Mouse (Mus musculus) heart, postnatal 0 days (tissue): ENCODE results near the gene Aurkb. TPM values are rescaled to one million over a fixed set of nuclear protein-coding genes. Genes with fewer than 3 reads are reported as not detected.
A peak's percentile ranks its signal among the peaks of the same experiment; 100 is the strongest.

Experiments used
- ATAC-seq: fragments of 200-750 bp; cut with Nextera tagmentation; 2 replicates; pipeline ENCODE4 v1.8.0; 2017; ENCODE audit warnings: low read depth, moderate number of reproducible peaks, moderate library complexity; ENCODE audit not compliant: insufficient read depth
- DNase-seq: peaks from one replicate; pipeline ENCODE4 v3.0.0-alpha.2; 2016; ENCODE audit warnings: low spot score
- H3K27ac ChIP-seq: fragments of 300-500 bp; sonication (generic); 2 replicates; pipeline ENCODE4 v1.5.1; 2014; ENCODE audit warnings: low read depth, mild to moderate bottlenecking
- H3K27me3 ChIP-seq: fragments of 300-500 bp; sonication (generic); 2 replicates; pipeline ENCODE4 v1.6.1; 2014; ENCODE audit warnings: low read length, mixed read lengths; ENCODE audit not compliant: control insufficient read depth, insufficient read depth
- H3K36me3 ChIP-seq: fragments of 300-500 bp; sonication (generic); replicated peaks from 2 replicates; pipeline ENCODE4 v1.6.1; 2014; ENCODE audit warnings: low read length, mixed read lengths; ENCODE audit not compliant: control insufficient read depth, insufficient read depth
- H3K4me1 ChIP-seq: fragments of 300-500 bp; sonication (generic); 2 replicates; pipeline ENCODE4 v1.6.1; 2014; ENCODE audit warnings: antibody characterized with exemption; ENCODE audit not compliant: control insufficient read depth, insufficient read depth
- H3K4me2 ChIP-seq: fragments of 300-500 bp; sonication (generic); 2 replicates; pipeline ENCODE4 v1.6.1; 2014; ENCODE audit warnings: low read depth, mild to moderate bottlenecking, low read length, moderate library complexity
- H3K4me3 ChIP-seq: fragments of 300-500 bp; sonication (generic); 2 replicates; pipeline ENCODE4 v1.5.1; 2014; ENCODE audit warnings: low read depth, low read length
- H3K9ac ChIP-seq: fragments of 300-500 bp; sonication (generic); replicated peaks from 2 replicates; pipeline ENCODE4 v1.6.1; 2014; ENCODE audit warnings: low read depth, low read length, mixed read lengths
- H3K9me3 ChIP-seq: fragments of 300-500 bp; sonication (generic); replicated peaks from 2 replicates; pipeline ENCODE4 v1.6.1; 2016; ENCODE audit warnings: low read length; ENCODE audit not compliant: control insufficient read depth
- CTCF ChIP-seq: IDR thresholded peaks from 2 replicates; pipeline ENCODE4 v1.5.1; 2016; ENCODE audit warnings: antibody characterized with exemption, control low read depth, low read depth
- EP300 ChIP-seq: IDR thresholded peaks from 2 replicates; pipeline ENCODE4 v1.6.1; 2016; ENCODE audit warnings: antibody characterized with exemption, low read depth
- WGBS: fragments of 180-500 bp; shearing (Covaris S2); extraction: QIAGEN DNeasy Blood & Tissue Kit; methylation state at CpG from one replicate; pipeline ENCODE4 v1.1.7; 2014; 5-methylcytosine and 5-hydroxymethylcytosine counted together
- polyA plus RNA-seq: library from polyadenylated mRNA; unstranded; fragments of >200 nt; fragmentation: Nextera tagmentation; extraction: Ambion mirVana; gene quantifications from 2 replicates; pipeline ENCODE4 v1.2.1, GENCODE M21; 2015
- total RNA-seq: library from RNA; depleted of rRNA; stranded (reverse); fragments of >200 nt; gene quantifications from 2 replicates; pipeline ENCODE4 v1.2.3, GENCODE M21; 2014; ENCODE audit warnings: low replicate concordance

The Aurkb gene
- total and polyA plus RNA-seq, 2 experiments from 2014 or later = 19.5 to 21.4 TPM

- H3K4me3 ChIP-seq = peak within 1 kb of the TSS; percentile 76
- peak within 1 kb of the TSS; percentile 71 for H3K4me2 ChIP-seq
- peak; percentile 100 for DNase-seq
- peaks cover 26% of the 10 kb centered on the region for H3K36me3 ChIP-seq
- TF ChIP-seq CTCF (no peak), EP300 (peak; percentile 97)
- H3K27me3 ChIP-seq = no peaks in the 10 kb centered on the region
- peaks cover 9% of the 10 kb centered on the region for H3K4me1 ChIP-seq
- H3K9ac ChIP-seq = peak within 1 kb of the TSS; percentile 96
- peak; percentile 77 for ATAC-seq
- H3K9me3 ChIP-seq = no peaks in the 10 kb centered on the region
- WGBS = under 1% methylated on average over 37 of the region's 37 CpGs
- H3K27ac ChIP-seq = peak within 1 kb of the TSS; percentile 99
Observed at GRCm38 (mm10) chr11:69094697-69095429, 49.4 kb downstream of the Aurkb start, which contains the start of gene Per1. TSS of gene Per1 (plus strand) at chr11:69095217.

- TF ChIP-seq EP300 = no peak
- TF ChIP-seq CTCF = no peak
- peak overlapping the region; percentile 76 for H3K4me3 ChIP-seq
- H3K9me3 ChIP-seq = no peaks in the 10 kb centered on the region
- H3K36me3 ChIP-seq = peaks cover 25% of the 10 kb centered on the region
- peak overlapping the region; percentile 99 for H3K27ac ChIP-seq
- H3K9ac ChIP-seq = peak overlapping the region; percentile 96
- DNase-seq = peak; percentile 70
- H3K4me2 ChIP-seq = peak overlapping the region; percentile 71
- H3K27me3 ChIP-seq = no peaks in the 10 kb centered on the region
- under 1% methylated on average over 27 of the region's 27 CpGs for WGBS
- peaks cover 15% of the 10 kb centered on the region for H3K4me1 ChIP-seq
- ATAC-seq = no peak
Observed at GRCm38 (mm10) chr11:69095511-69096231, 50.2 kb downstream of the Aurkb start.

GRCm38 (mm10) chr11:69096360-69096986 lies 51.0 kb downstream of the Aurkb start:
- Histone ChIP-seq H3K9ac (peak overlapping the region; percentile 96), H3K27ac (peak overlapping the region; percentile 99), H3K4me1 (peaks cover 16% of the 10 kb centered on the region), H3K4me3 (peak overlapping the region; percentile 76), H3K36me3 (peaks cover 26% of the 10 kb centered on the region), H3K27me3 (no peaks in the 10 kb centered on the region), H3K9me3 (no peaks in the 10 kb centered on the region), H3K4me2 (peak overlapping the region; percentile 71)
- TF ChIP-seq CTCF (no peak), EP300 (no peak)
- 5% methylated on average over 9 of the region's 9 CpGs for WGBS
- no peak for DNase-seq
- ATAC-seq = no peak

- peak overlapping the region; percentile 71 for H3K4me2 ChIP-seq
- H3K36me3 ChIP-seq = peaks cover 27% of the 10 kb centered on the region
- peak overlapping the region; percentile 99 for H3K27ac ChIP-seq
- no peaks in the 10 kb centered on the region for H3K9me3 ChIP-seq
- peaks cover 16% of the 10 kb centered on the region for H3K4me1 ChIP-seq
- H3K9ac ChIP-seq = peak overlapping the region; percentile 96
- ATAC-seq = peak; percentile 62
- H3K27me3 ChIP-seq = no peaks in the 10 kb centered on the region
- TF ChIP-seq EP300 (peak; percentile 100), CTCF (no peak)
- H3K4me3 ChIP-seq = peak overlapping the region; percentile 76
- peak; percentile 99 for DNase-seq
- under 1% methylated on average over 28 of the region's 29 CpGs for WGBS
Observed at GRCm38 (mm10) chr11:69096987-69097900, 51.8 kb downstream of the Aurkb start.
